Mouse (Mus musculus): Measurements from ENCODE around the gene Htra1. TPM values are rescaled to one million over a fixed set of nuclear protein-coding genes. Genes with fewer than 3 reads are reported as not detected.

The Htra1 gene
- total and polyA plus RNA-seq, 3 experiments: not detected

- ATAC-seq (ENCODE audit: extremely low read depth, insufficient number of reproducible peaks, low FRiP score, poor library complexity, severe bottlenecking): no peak
- Histone ChIP-seq H3K27me3 (ENCODE audit: insufficient read depth, low read length) (no peaks in the 10 kb centered on the region), H3K9me3 (replicated peaks) (peaks cover 66% of the 10 kb centered on the region), H3K36me3 (replicated peaks) (no peaks in the 10 kb centered on the region), H3K4me1 (ENCODE audit: insufficient read depth, low read depth, low read length) (no peaks in the 10 kb centered on the region), H3K4me3 (ENCODE audit: low read depth, low read length) (no peak overlapping the region)
- DNase-seq (ENCODE audit: low spot score): no peak
- TF ChIP-seq POLR2AphosphoS5 (IDR thresholded peaks at IDR 0.05; ENCODE audit: insufficient replicate concordance, low read depth, low read length) (no peak), TAL1 (conservative IDR thresholded peaks at IDR 0.05; ENCODE audit: low read depth, low read length) (no peak), CTCF (IDR thresholded peaks at IDR 0.05; ENCODE audit: low read depth, low read length) (no peak), GATA1 (IDR thresholded peaks at IDR 0.05; ENCODE audit: borderline replicate concordance, low read length) (no peak), GATA2 (IDR thresholded peaks at IDR 0.05; ENCODE audit: borderline replicate concordance, low read depth, low read length) (no peak)
Measured at GRCm38 (mm10) chr7:130953376-130953775, 17.5 kb downstream of the Htra1 start.

GRCm38 (mm10) chr7:130954177-130954601 is 18.3 kb downstream of the Htra1 start:
- no peaks in the 10 kb centered on the region for H3K36me3 ChIP-seq (replicated peaks)
- no peak overlapping the region for H3K4me3 ChIP-seq (ENCODE audit: low read depth, low read length)
- H3K9me3 ChIP-seq (replicated peaks): peaks cover 69% of the 10 kb centered on the region
- no peaks in the 10 kb centered on the region for H3K4me1 ChIP-seq (ENCODE audit: insufficient read depth, low read depth, low read length)
- no peak for TF ChIP-seq POLR2AphosphoS5 (IDR thresholded peaks at IDR 0.05; ENCODE audit: insufficient replicate concordance, low read depth, low read length)
- TF ChIP-seq GATA2 (IDR thresholded peaks at IDR 0.05; ENCODE audit: borderline replicate concordance, low read depth, low read length): no peak
- TF ChIP-seq CTCF (IDR thresholded peaks at IDR 0.05; ENCODE audit: low read depth, low read length): no peak
- no peak for TF ChIP-seq TAL1 (conservative IDR thresholded peaks at IDR 0.05; ENCODE audit: low read depth, low read length)
- TF ChIP-seq GATA1 (IDR thresholded peaks at IDR 0.05; ENCODE audit: borderline replicate concordance, low read length): no peak
- no peak for ATAC-seq (ENCODE audit: extremely low read depth, insufficient number of reproducible peaks, low FRiP score, poor library complexity, severe bottlenecking)
- no peaks in the 10 kb centered on the region for H3K27me3 ChIP-seq (ENCODE audit: insufficient read depth, low read length)
- DNase-seq (ENCODE audit: low spot score): no peak

GRCm38 (mm10) chr7:130958551-130958950 is 22.6 kb downstream of the Htra1 start:
- Histone ChIP-seq H3K4me3 (ENCODE audit: low read depth, low read length) (no peak overlapping the region), H3K36me3 (replicated peaks) (no peaks in the 10 kb centered on the region), H3K27me3 (ENCODE audit: insufficient read depth, low read length) (no peaks in the 10 kb centered on the region), H3K9me3 (replicated peaks) (peaks cover 59% of the 10 kb centered on the region), H3K4me1 (ENCODE audit: insufficient read depth, low read depth, low read length) (no peaks in the 10 kb centered on the region)
- no peak for TF ChIP-seq GATA2 (IDR thresholded peaks at IDR 0.05; ENCODE audit: borderline replicate concordance, low read depth, low read length)
- no peak for TF ChIP-seq GATA1 (IDR thresholded peaks at IDR 0.05; ENCODE audit: borderline replicate concordance, low read length)
- TF ChIP-seq TAL1 (conservative IDR thresholded peaks at IDR 0.05; ENCODE audit: low read depth, low read length): no peak
- TF ChIP-seq POLR2AphosphoS5 (IDR thresholded peaks at IDR 0.05; ENCODE audit: insufficient replicate concordance, low read depth, low read length): no peak
- no peak for TF ChIP-seq CTCF (IDR thresholded peaks at IDR 0.05; ENCODE audit: low read depth, low read length)
- DNase-seq (ENCODE audit: low spot score) (no peak), ATAC-seq (ENCODE audit: extremely low read depth, insufficient number of reproducible peaks, low FRiP score, poor library complexity, severe bottlenecking) (no peak)

- no peaks in the 10 kb centered on the region for H3K27me3 ChIP-seq (ENCODE audit: insufficient read depth, low read length)
- no peak for ATAC-seq (ENCODE audit: extremely low read depth, insufficient number of reproducible peaks, low FRiP score, poor library complexity, severe bottlenecking)
- no peak for TF ChIP-seq GATA2 (IDR thresholded peaks at IDR 0.05; ENCODE audit: borderline replicate concordance, low read depth, low read length)
- no peak for TF ChIP-seq TAL1 (conservative IDR thresholded peaks at IDR 0.05; ENCODE audit: low read depth, low read length)
- no peak for TF ChIP-seq GATA1 (IDR thresholded peaks at IDR 0.05; ENCODE audit: borderline replicate concordance, low read length)
- TF ChIP-seq CTCF (IDR thresholded peaks at IDR 0.05; ENCODE audit: low read depth, low read length): no peak
- no peak for TF ChIP-seq POLR2AphosphoS5 (IDR thresholded peaks at IDR 0.05; ENCODE audit: insufficient replicate concordance, low read depth, low read length)
Measured at GRCm38 (mm10) chr7:130959868-130960267, 24.0 kb downstream of the Htra1 start.

GRCm38 (mm10) chr7:130961429-130961828 is 25.5 kb downstream of the Htra1 start:
- Histone ChIP-seq H3K4me3 (ENCODE audit: low read depth, low read length) (no peak overlapping the region), H3K36me3 (replicated peaks) (no peaks in the 10 kb centered on the region), H3K9me3 (replicated peaks) (peaks cover 63% of the 10 kb centered on the region), H3K27me3 (ENCODE audit: insufficient read depth, low read length) (no peaks in the 10 kb centered on the region), H3K4me1 (ENCODE audit: insufficient read depth, low read depth, low read length) (no peaks in the 10 kb centered on the region)
- DNase-seq (ENCODE audit: low spot score): no peak
- no peak for TF ChIP-seq TAL1 (conservative IDR thresholded peaks at IDR 0.05; ENCODE audit: low read depth, low read length)
- TF ChIP-seq GATA1 (IDR thresholded peaks at IDR 0.05; ENCODE audit: borderline replicate concordance, low read length): no peak
- no peak for TF ChIP-seq POLR2AphosphoS5 (IDR thresholded peaks at IDR 0.05; ENCODE audit: insufficient replicate concordance, low read depth, low read length)
- no peak for TF ChIP-seq CTCF (IDR thresholded peaks at IDR 0.05; ENCODE audit: low read depth, low read length)
- TF ChIP-seq GATA2 (IDR thresholded peaks at IDR 0.05; ENCODE audit: borderline replicate concordance, low read depth, low read length): no peak
- ATAC-seq (ENCODE audit: extremely low read depth, insufficient number of reproducible peaks, low FRiP score, poor library complexity, severe bottlenecking): no peak

More at GRCm38 (mm10) chr7:130959868-130960267, 24.0 kb downstream of the Htra1 start:
- no peak overlapping the region for H3K4me3 ChIP-seq (ENCODE audit: low read depth, low read length)
- peaks cover 58% of the 10 kb centered on the region for H3K9me3 ChIP-seq (replicated peaks)
- no peaks in the 10 kb centered on the region for H3K4me1 ChIP-seq (ENCODE audit: insufficient read depth, low read depth, low read length)
- DNase-seq (ENCODE audit: low spot score): no peak
- no peaks in the 10 kb centered on the region for H3K36me3 ChIP-seq (replicated peaks)

- DNase-seq (ENCODE audit: low spot score): no peak
- Histone ChIP-seq H3K4me3 (ENCODE audit: low read depth, low read length) (no peak overlapping the region), H3K27me3 (ENCODE audit: insufficient read depth, low read length) (no peaks in the 10 kb centered on the region), H3K36me3 (replicated peaks) (no peaks in the 10 kb centered on the region), H3K4me1 (ENCODE audit: insufficient read depth, low read depth, low read length) (no peaks in the 10 kb centered on the region), H3K9me3 (replicated peaks) (peaks cover 73% of the 10 kb centered on the region)
- no peak for TF ChIP-seq GATA2 (IDR thresholded peaks at IDR 0.05; ENCODE audit: borderline replicate concordance, low read depth, low read length)
- no peak for ATAC-seq (ENCODE audit: extremely low read depth, insufficient number of reproducible peaks, low FRiP score, poor library complexity, severe bottlenecking)
Measured at GRCm38 (mm10) chr7:130964686-130965085, 28.8 kb downstream of the Htra1 start.

- Histone ChIP-seq H3K27me3 (ENCODE audit: insufficient read depth, low read length) (no peaks in the 10 kb centered on the region), H3K9me3 (replicated peaks) (peaks cover 70% of the 10 kb centered on the region), H3K4me1 (ENCODE audit: insufficient read depth, low read depth, low read length) (no peaks in the 10 kb centered on the region), H3K4me3 (ENCODE audit: low read depth, low read length) (no peak overlapping the region), H3K36me3 (replicated peaks) (no peaks in the 10 kb centered on the region)
- ATAC-seq (ENCODE audit: extremely low read depth, insufficient number of reproducible peaks, low FRiP score, poor library complexity, severe bottlenecking): no peak
- no peak for TF ChIP-seq POLR2AphosphoS5 (IDR thresholded peaks at IDR 0.05; ENCODE audit: insufficient replicate concordance, low read depth, low read length)
- TF ChIP-seq CTCF (IDR thresholded peaks at IDR 0.05; ENCODE audit: low read depth, low read length): no peak
- no peak for TF ChIP-seq GATA2 (IDR thresholded peaks at IDR 0.05; ENCODE audit: borderline replicate concordance, low read depth, low read length)
- no peak for TF ChIP-seq TAL1 (conservative IDR thresholded peaks at IDR 0.05; ENCODE audit: low read depth, low read length)
- TF ChIP-seq GATA1 (IDR thresholded peaks at IDR 0.05; ENCODE audit: borderline replicate concordance, low read length): no peak
- DNase-seq (ENCODE audit: low spot score): no peak
Measured at GRCm38 (mm10) chr7:130965396-130965795, 29.5 kb downstream of the Htra1 start.
